9 mouse cellular contexts compared by ENCODE assay signal in the genomic region with DNA sequence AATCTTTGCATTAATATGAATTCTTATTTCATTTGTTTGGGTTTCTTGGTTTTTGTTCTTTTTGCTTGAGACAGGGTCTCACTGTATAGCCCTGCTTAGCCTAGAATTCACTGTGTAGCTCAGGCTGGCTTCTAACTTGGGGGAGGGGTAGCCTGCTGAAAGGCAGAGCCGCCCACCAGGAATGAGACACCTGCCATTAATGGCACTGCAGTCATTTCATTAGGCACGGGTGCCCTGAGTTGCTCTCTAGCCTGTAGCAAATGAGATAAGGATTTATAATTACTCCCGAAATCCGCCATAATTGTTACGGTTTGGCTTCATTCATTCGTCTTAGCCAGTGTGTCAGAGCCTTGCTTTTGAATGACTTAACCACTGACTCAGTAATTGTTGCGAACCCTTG. TPM values are rescaled to one million over a fixed set of nuclear protein-coding genes. Genes with fewer than 3 reads are reported as not detected.
A peak's percentile ranks its signal among the peaks of the same experiment; 100 is the strongest.
DNase-seq lines count a peak whose midpoint lies in the region; ATAC-seq and TF ChIP-seq lines count a peak whose summit lies in the region.
"Had no signal": no experiment of that assay in that cellular context is flagged by ENCODE, and none has a peak within 500 bp of the region (broad histone marks: within the 10 kb centered on the region; RNA-seq: fewer than 3 reads in every experiment).

No protein-coding gene starts in this region.

- no peaks in the 10 kb centered on the region for H3K36me3 ChIP-seq in heart, embryonic 16.5 days (ENCODE audit: control insufficient read depth, insufficient read depth)
- H3K36me3 ChIP-seq in hindbrain, embryonic 10.5 days: no peaks in the 10 kb centered on the region
- no peaks in the 10 kb centered on the region for H3K36me3 ChIP-seq in midbrain, embryonic 11.5 days (ENCODE audit: control insufficient read depth, insufficient read depth, low read length)

- no peak for TF ChIP-seq CTCF in bone marrow, adult 2 months (IDR thresholded peaks at IDR 0.05; ENCODE audit: control insufficient read depth, insufficient read depth, low read length)

- H3K4me2 ChIP-seq in heart, embryonic 16.5 days (ENCODE audit: low read depth, low read length): peak overlapping the region; percentile 95
- peak overlapping the region; percentile 91 for H3K4me2 ChIP-seq in midbrain, embryonic 11.5 days

- no peaks in the 10 kb centered on the region for H3K9me3 ChIP-seq in heart, embryonic 16.5 days (replicated peaks; ENCODE audit: control insufficient read depth, low read length)
- H3K9me3 ChIP-seq in hindbrain, embryonic 10.5 days: no peaks in the 10 kb centered on the region
- no peaks in the 10 kb centered on the region for H3K9me3 ChIP-seq in midbrain, embryonic 11.5 days (ENCODE audit: control insufficient read depth, low read length)

- H3K4me3 ChIP-seq in heart, embryonic 16.5 days (ENCODE audit: low read length): peak overlapping the region; percentile 86
- H3K4me3 ChIP-seq in bone marrow, adult 2 months (replicated peaks; ENCODE audit: control insufficient read depth, low read depth, low read length): peak overlapping the region; percentile 52
- peak overlapping the region; percentile 99 for H3K4me3 ChIP-seq in hindbrain, embryonic 10.5 days
- H3K4me3 ChIP-seq in midbrain, embryonic 11.5 days (ENCODE audit: low read depth, low read length): peak overlapping the region; percentile 99

- H3K27ac ChIP-seq in heart, embryonic 16.5 days (ENCODE audit: low read length): no peak overlapping the region
- no peak overlapping the region for H3K27ac ChIP-seq in bone marrow, adult 2 months (ENCODE audit: control insufficient read depth, insufficient read depth, low read depth, low read length, poor library complexity)
- H3K27ac ChIP-seq in hindbrain, embryonic 10.5 days: no peak overlapping the region
- no peak overlapping the region for H3K27ac ChIP-seq in midbrain, embryonic 11.5 days (ENCODE audit: low read depth, low read length)

- no peak for TF ChIP-seq POLR2A in bone marrow, adult 2 months (IDR thresholded peaks at IDR 0.05; ENCODE audit: borderline replicate concordance, control insufficient read depth, low read depth, low read length)

- no peak overlapping the region for H3K9ac ChIP-seq in heart, embryonic 16.5 days (ENCODE audit: low read length)
- H3K9ac ChIP-seq in midbrain, embryonic 11.5 days (ENCODE audit: low read length): peak overlapping the region; percentile 91; the same call in 1 of the 2 replicates

- H3K4me1 ChIP-seq in heart, embryonic 16.5 days (ENCODE audit: control insufficient read depth, insufficient read depth, low read length): peaks cover 24% of the 10 kb centered on the region
- H3K4me1 ChIP-seq in bone marrow, adult 2 months (ENCODE audit: control insufficient read depth, insufficient read depth, low read length): peaks cover 15% of the 10 kb centered on the region
- H3K4me1 ChIP-seq in hindbrain, embryonic 10.5 days (replicated peaks): peaks cover 62% of the 10 kb centered on the region
- H3K4me1 ChIP-seq in midbrain, embryonic 11.5 days (ENCODE audit: control insufficient read depth, insufficient read depth, low read length): peaks cover 22% of the 10 kb centered on the region

- H3K27me3 ChIP-seq in heart, embryonic 16.5 days (ENCODE audit: control insufficient read depth, insufficient read depth, low read length): no peaks in the 10 kb centered on the region
- H3K27me3 ChIP-seq in hindbrain, embryonic 10.5 days (ENCODE audit: insufficient read depth, poor library complexity, severe bottlenecking): no peaks in the 10 kb centered on the region
- H3K27me3 ChIP-seq in midbrain, embryonic 11.5 days (ENCODE audit: control insufficient read depth, insufficient read depth, low read length): no peaks in the 10 kb centered on the region
- H3K27me3 ChIP-seq: Patski had no signal

- WGBS in heart, embryonic 16.5 days: 83% methylated on average over 7 of the region's 7 CpGs
- 10% methylated on average over 7 of the region's 7 CpGs for WGBS in bone marrow, adult 2 months
- WGBS in hindbrain, embryonic 10.5 days: 77% methylated on average over 7 of the region's 7 CpGs
- WGBS in midbrain, embryonic 11.5 days: 80% methylated on average over 7 of the region's 7 CpGs

- no peak for ATAC-seq in heart, embryonic 16.5 days (replicated peaks; ENCODE audit: extremely low read depth, insufficient read depth, low FRiP score)
- no peak for ATAC-seq in midbrain, embryonic 11.5 days (ENCODE audit: low FRiP score)
- ATAC-seq: Patski had no signal

- no peak for DNase-seq in heart, adult 8-10 months (ENCODE audit: low spot score)
- no peak for DNase-seq in hindbrain, embryonic 10.5 days (ENCODE audit: low spot score)
- no peak for DNase-seq in midbrain, embryonic 11.5 days (ENCODE audit: low spot score, missing footprints)
- DNase-seq in ovary, postnatal 14 days (ENCODE audit: low spot score): no peak
- no peak for DNase-seq in kidney, postnatal 36 days
- no peak for DNase-seq in natural killer cell, adult 2 months (ENCODE audit: low spot score in 2 of 2)

RNA-seq across cellular contexts. Expression of a gene that starts 0.9 kb away (rescaled TPM):
- 38.6 and 46.6 TPM in 2 replicates for polyA plus RNA-seq in heart, embryonic 16.5 days (2015; fragmentation: Nextera tagmentation; extraction: Ambion mirVana)
- 10 to 100 TPM; 27.9 to 34.6 (median 30.5) TPM for total RNA-seq in heart, adult 8-10 months (2022)
- polyA plus RNA-seq in bone marrow, adult 2 months (2011; ENCODE audit: insufficient read depth, insufficient read length, low replicate concordance, missing spikeins): 33.6 and 52.4 TPM in 2 replicates
- polyA plus RNA-seq in hindbrain, embryonic 10.5 days (2016; fragmentation: Nextera tagmentation; extraction: Ambion mirVana): 39.3 and 39.7 TPM in 2 replicates
- 29.5 and 30.0 TPM in 2 replicates for polyA plus RNA-seq in midbrain, embryonic 11.5 days (2014; fragmentation: Nextera tagmentation; extraction: Ambion mirVana)

RNA-seq across cellular contexts. Expression of a gene that starts 1.7 kb away (rescaled TPM):
- polyA plus RNA-seq in heart, embryonic 16.5 days (2015; fragmentation: Nextera tagmentation; extraction: Ambion mirVana): 28.4 and 33.7 TPM in 2 replicates
- total RNA-seq in heart, adult 8-10 months (2022): 10 to 100 TPM; 28.0 to 34.3 (median 30.1) TPM
- 60.5 and 99.2 TPM in 2 replicates for polyA plus RNA-seq in bone marrow, adult 2 months (2011; ENCODE audit: insufficient read depth, insufficient read length, low replicate concordance, missing spikeins)
- polyA plus RNA-seq in hindbrain, embryonic 10.5 days (2016; fragmentation: Nextera tagmentation; extraction: Ambion mirVana): 59.7 and 74.1 TPM in 2 replicates
- polyA plus RNA-seq in midbrain, embryonic 11.5 days (2014; fragmentation: Nextera tagmentation; extraction: Ambion mirVana): 64.7 and 71.9 TPM in 2 replicates

RNA-seq across cellular contexts. Expression of a gene that starts 47.1 kb away (rescaled TPM):
- 41.8 and 48.5 TPM in 2 replicates for polyA plus RNA-seq in heart, embryonic 16.5 days (2015; fragmentation: Nextera tagmentation; extraction: Ambion mirVana)
- total RNA-seq in heart, adult 8-10 months (2022): 1 to 10 TPM; 3.6 to 6.3 (median 4.7) TPM
- polyA plus RNA-seq in bone marrow, adult 2 months (2011; ENCODE audit: insufficient read depth, insufficient read length, low replicate concordance, missing spikeins): 16.9 and 25.3 TPM in 2 replicates
- 126 and 159 TPM in 2 replicates for polyA plus RNA-seq in hindbrain, embryonic 10.5 days (2016; fragmentation: Nextera tagmentation; extraction: Ambion mirVana)
- polyA plus RNA-seq in midbrain, embryonic 11.5 days (2014; fragmentation: Nextera tagmentation; extraction: Ambion mirVana): 150 and 157 TPM in 2 replicates
